Mouse (Mus musculus) neural tube, embryonic 12.5 days (tissue): ENCODE data around the gene Vmn1r44. TPM values are rescaled to one million over a fixed set of nuclear protein-coding genes. Genes with fewer than 3 reads are reported as not detected.

Source experiments
- polyA plus RNA-seq: library from polyadenylated mRNA; unstranded; fragments of >200 nt; fragmentation: Nextera tagmentation; extraction: Ambion mirVana; gene quantifications from 2 replicates; pipeline ENCODE4 v1.2.1, GENCODE M21; 2016

Gene Vmn1r44
- polyA plus RNA-seq, 1 experiment from 2014 or later: not detected

Other genes with a start within 250 kb of the Vmn1r44 start
- gene Txnrd3, start 239.7 kb upstream of the Vmn1r44 start, polyA plus RNA-seq: 10.9 and 11.6 TPM in 2 replicates
- not detected in 2 replicates for gene Vmn1r40, start 176.1 kb upstream of the Vmn1r44 start, polyA plus RNA-seq
- gene Vmn1r41, start 142.9 kb upstream of the Vmn1r44 start, polyA plus RNA-seq: not detected in 2 replicates
- gene Vmn1r42, start 7.2 kb upstream of the Vmn1r44 start, polyA plus RNA-seq: not detected in 2 replicates
- not detected in 2 replicates for gene Vmn1r43, start 7.2 kb upstream of the Vmn1r44 start, polyA plus RNA-seq
- not detected in 2 replicates for gene Vmn1r45, start 56.9 kb downstream of the Vmn1r44 start, polyA plus RNA-seq
- not detected in 2 replicates for gene Vmn1r46, start 85.7 kb downstream of the Vmn1r44 start, polyA plus RNA-seq
- not detected in 2 replicates for gene Vmn1r47, start 132.5 kb downstream of the Vmn1r44 start, polyA plus RNA-seq
- gene Vmn1r48, start 153.2 kb downstream of the Vmn1r44 start, polyA plus RNA-seq: not detected in 2 replicates
- gene Vmn1r49, start 194.8 kb downstream of the Vmn1r44 start, polyA plus RNA-seq: not detected in 2 replicates
- not detected in 2 replicates for gene Vmn1r50, start 217.8 kb downstream of the Vmn1r44 start, polyA plus RNA-seq
- gene Vmn1r51, start 238.9 kb downstream of the Vmn1r44 start, polyA plus RNA-seq: not detected in 2 replicates